Mouse (Mus musculus) limb, embryonic 14.5 days (tissue): ENCODE results near the gene Alcam. TPM values are rescaled to one million over a fixed set of nuclear protein-coding genes. Genes with fewer than 3 reads are reported as not detected.

Experiments used
- ATAC-seq: fragments of 200-750 bp; cut with Nextera tagmentation; 2 replicates; pipeline ENCODE4 v1.8.0; 2017; ENCODE audit warnings: low read depth, moderate number of reproducible peaks, moderate TSS enrichment; ENCODE audit not compliant: low FRiP score
- DNase-seq: peaks from one replicate; pipeline ENCODE4 v3.0.0-alpha.2; 2015; ENCODE audit warnings: low spot score
- H3K27ac ChIP-seq: fragments of 300-500 bp; sonication (generic); replicated peaks from 2 replicates; pipeline ENCODE4 v1.5.1; 2014; ENCODE audit warnings: low read depth, mild to moderate bottlenecking, low read length, moderate library complexity, mixed read lengths
- H3K27me3 ChIP-seq: fragments of 300-500 bp; sonication (generic); 2 replicates; pipeline ENCODE4 v1.6.1; 2014; ENCODE audit warnings: low read length, mixed read lengths; ENCODE audit not compliant: control insufficient read depth, insufficient read depth
- H3K36me3 ChIP-seq: fragments of 300-500 bp; sonication (generic); 2 replicates; pipeline ENCODE4 v1.6.1; 2014; ENCODE audit warnings: mild to moderate bottlenecking, low read length, moderate library complexity, mixed read lengths; ENCODE audit not compliant: control insufficient read depth, insufficient read depth
- H3K4me1 ChIP-seq: fragments of 300-500 bp; sonication (generic); 2 replicates; pipeline ENCODE4 v1.6.1; 2014; ENCODE audit warnings: antibody characterized with exemption, low read length, mixed read lengths; ENCODE audit not compliant: control insufficient read depth, insufficient read depth
- H3K4me2 ChIP-seq: fragments of 300-500 bp; sonication (generic); replicated peaks from 2 replicates; pipeline ENCODE4 v1.6.1; 2014; ENCODE audit warnings: low read depth, mild to moderate bottlenecking, low read length, moderate library complexity; ENCODE audit not compliant: severe bottlenecking
- H3K4me3 ChIP-seq: fragments of 300-500 bp; sonication (generic); replicated peaks from 2 replicates; pipeline ENCODE4 v1.5.1; 2014; ENCODE audit warnings: low read length
- H3K9ac ChIP-seq: fragments of 300-500 bp; sonication (generic); 2 replicates; pipeline ENCODE4 v1.6.1; 2014; ENCODE audit warnings: mild to moderate bottlenecking, low read depth, low read length, moderate library complexity; ENCODE audit not compliant: severe bottlenecking
- H3K9me3 ChIP-seq: fragments of 300-500 bp; sonication (generic); 2 replicates; pipeline ENCODE4 v1.6.1; 2016; ENCODE audit warnings: low read length; ENCODE audit not compliant: control insufficient read depth
- POLR2A ChIP-seq: fragments of 200-500 bp; IDR thresholded peaks from 2 replicates; pipeline ENCODE4 v1.8.0; 2012; ENCODE audit warnings: inconsistent platforms, mild to moderate bottlenecking, moderate library complexity, borderline replicate concordance; ENCODE audit not compliant: insufficient read depth, insufficient read length; ENCODE audit errors: extremely low read depth
- WGBS: fragments of 180-500 bp; shearing (Covaris S2); extraction: QIAGEN DNeasy Blood & Tissue Kit; methylation state at CpG from one replicate; pipeline ENCODE4 v1.1.7; 2014; 5-methylcytosine and 5-hydroxymethylcytosine counted together
- polyA plus RNA-seq, 2 experiments: library from polyadenylated mRNA; depleted of rRNA in 1 of 2; stranded (reverse) in 1 of 2; unstranded in 1 of 2; fragments of >200 nt; fragmentation: Nextera tagmentation in 1 of 2; extraction: Ambion mirVana in 1 of 2; gene quantifications; 2 replicates each; pipeline versions ENCODE4 v1.2.1 to v1.2.3; 2012 to 2014

Gene Alcam
- polyA plus RNA-seq, 2 experiments, result 52.2 to 56.0 TPM

DNA sequence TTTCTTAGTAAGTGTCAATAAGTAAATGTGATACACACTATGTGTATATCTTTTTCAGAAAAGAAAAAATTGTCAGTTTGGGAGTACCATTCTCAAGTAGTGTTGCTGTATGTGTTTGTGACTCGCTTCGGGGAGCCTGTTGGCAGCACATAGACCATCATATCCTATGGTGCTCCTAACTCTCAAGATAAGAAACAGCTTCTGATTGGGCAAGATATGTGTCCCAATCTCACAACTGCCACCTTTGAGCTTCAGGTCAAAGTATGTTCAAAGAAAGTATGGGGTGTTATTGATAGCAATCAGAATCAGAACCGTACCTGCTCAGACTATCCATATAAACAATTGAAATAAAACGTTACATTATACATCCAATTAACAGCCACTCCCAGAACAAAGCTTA is 202.9 kb downstream of the Alcam start:
- H3K9ac ChIP-seq, result no peak overlapping the region
- no peaks in the 10 kb centered on the region; the same call in 1 of the 2 replicates for H3K36me3 ChIP-seq
- H3K9me3 ChIP-seq, result no peaks in the 10 kb centered on the region
- TF ChIP-seq POLR2A, result no peak
- ATAC-seq (no peak), DNase-seq (no peak)
- no peaks in the 10 kb centered on the region for H3K4me1 ChIP-seq
- H3K4me3 ChIP-seq, result no peak overlapping the region
- H3K27ac ChIP-seq, result no peak overlapping the region
- no peak overlapping the region for H3K4me2 ChIP-seq
- WGBS, result 80% methylated on average over 4 of the region's 4 CpGs
- no peaks in the 10 kb centered on the region for H3K27me3 ChIP-seq

DNA sequence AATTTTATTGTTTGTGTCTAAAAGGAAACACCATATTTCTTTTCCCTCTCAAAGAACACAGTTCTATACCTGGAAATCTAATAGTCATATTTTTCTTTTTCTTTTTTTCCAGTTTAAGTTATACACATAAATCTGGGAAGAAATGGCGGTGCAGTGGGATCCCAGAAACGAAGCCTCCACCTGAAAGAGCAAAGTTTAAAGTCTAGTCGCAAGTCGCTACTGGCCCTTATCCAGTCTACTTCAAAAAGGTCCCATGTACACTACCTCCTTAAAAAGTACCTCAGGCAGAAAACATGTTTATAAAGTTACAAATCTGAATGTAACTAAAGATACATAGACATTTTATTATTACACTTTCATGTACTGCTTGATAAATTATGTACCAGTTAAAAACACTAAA is 203.7 kb downstream of the Alcam start:
- 82% methylated on average over 4 of the region's 4 CpGs for WGBS
- no peaks in the 10 kb centered on the region for H3K4me1 ChIP-seq
- H3K27me3 ChIP-seq, result no peaks in the 10 kb centered on the region
- TF ChIP-seq POLR2A, result no peak
- no peaks in the 10 kb centered on the region for H3K9me3 ChIP-seq
- H3K9ac ChIP-seq, result no peak overlapping the region
- no peak overlapping the region for H3K4me3 ChIP-seq
- ATAC-seq (no peak), DNase-seq (no peak)
- H3K4me2 ChIP-seq, result no peak overlapping the region
- H3K27ac ChIP-seq, result no peak overlapping the region
- no peaks in the 10 kb centered on the region; the same call in 1 of the 2 replicates for H3K36me3 ChIP-seq

- Histone ChIP-seq H3K27me3 (no peaks in the 10 kb centered on the region), H3K4me3 (no peak overlapping the region), H3K9ac (no peak overlapping the region), H3K36me3 (no peaks in the 10 kb centered on the region), H3K27ac (no peak overlapping the region), H3K4me1 (peaks cover 8% of the 10 kb centered on the region), H3K9me3 (no peaks in the 10 kb centered on the region), H3K4me2 (no peak overlapping the region)
- DNase-seq, result no peak
- TF ChIP-seq POLR2A, result no peak
- ATAC-seq, result no peak
- 82% methylated on average over 2 of the region's 4 CpGs for WGBS
Measured at GRCm38 (mm10) chr16:52243421-52243973, 210.4 kb downstream of the Alcam start.

DNA sequence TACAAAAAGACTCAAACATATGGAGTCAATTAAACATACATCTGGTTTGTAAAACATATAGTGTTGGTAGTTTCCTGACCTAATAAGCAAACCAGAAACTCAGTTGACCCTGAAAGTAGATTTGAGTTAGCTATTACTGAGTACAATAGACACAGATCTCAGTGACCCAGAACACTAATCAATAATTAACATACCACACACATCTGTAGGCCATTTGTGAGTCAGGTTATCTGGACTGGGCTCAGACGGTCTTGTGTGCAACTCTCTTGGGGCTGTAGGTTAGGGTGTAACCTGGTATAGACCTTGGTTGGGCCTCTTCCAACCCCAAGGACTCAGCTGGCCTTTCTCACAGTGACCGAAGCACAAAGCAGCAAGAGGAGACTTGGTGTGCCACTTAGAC is 211.7 kb downstream of the Alcam start:
- Histone ChIP-seq H3K36me3 (no peaks in the 10 kb centered on the region), H3K9ac (no peak overlapping the region), H3K9me3 (no peaks in the 10 kb centered on the region), H3K4me3 (no peak overlapping the region), H3K4me1 (peaks cover 8% of the 10 kb centered on the region), H3K4me2 (no peak overlapping the region), H3K27me3 (no peaks in the 10 kb centered on the region), H3K27ac (no peak overlapping the region)
- whole genome bisulfite sequencing, result 21% methylated on average over 2 of the region's 2 CpGs
- ATAC-seq (no peak), DNase-seq (peak; percentile 16)
- no peak for TF ChIP-seq POLR2A

- WGBS, result 51% methylated on average over 2 of the region's 2 CpGs
- no peaks in the 10 kb centered on the region for H3K36me3 ChIP-seq
- no peaks in the 10 kb centered on the region for H3K9me3 ChIP-seq
- DNase-seq (no peak), ATAC-seq (no peak)
- no peaks in the 10 kb centered on the region for H3K4me1 ChIP-seq
- H3K4me2 ChIP-seq, result no peak overlapping the region
- H3K27ac ChIP-seq, result no peak overlapping the region
- no peak for TF ChIP-seq POLR2A
- H3K4me3 ChIP-seq, result no peak overlapping the region
- H3K27me3 ChIP-seq, result no peaks in the 10 kb centered on the region
- no peak overlapping the region for H3K9ac ChIP-seq
Measured at GRCm38 (mm10) chr16:52229930-52230329, 223.9 kb downstream of the Alcam start.

DNA sequence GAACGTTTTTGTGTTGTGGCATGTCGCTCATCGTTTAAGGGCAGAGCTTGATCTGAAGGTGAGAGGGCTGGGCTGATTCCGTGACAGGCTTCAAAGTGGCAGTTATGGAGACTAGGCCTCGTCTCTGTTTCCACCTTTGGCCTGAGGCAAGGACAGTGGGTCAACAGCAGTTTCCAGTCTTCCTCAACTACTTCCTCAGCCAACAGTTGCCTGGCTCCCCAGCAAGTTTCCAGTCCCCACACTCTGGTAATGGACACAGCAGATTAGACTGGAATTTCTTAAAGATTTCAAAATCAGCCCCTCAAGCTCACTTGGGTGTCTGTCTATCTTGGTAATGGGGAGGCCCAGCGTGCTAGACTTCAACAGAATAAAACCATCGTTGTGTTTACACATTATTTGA is 224.4 kb downstream of the Alcam start:
- Histone ChIP-seq H3K4me2 (no peak overlapping the region), H3K9ac (no peak overlapping the region), H3K4me1 (no peaks in the 10 kb centered on the region), H3K27ac (no peak overlapping the region), H3K36me3 (no peaks in the 10 kb centered on the region), H3K9me3 (no peaks in the 10 kb centered on the region), H3K27me3 (no peaks in the 10 kb centered on the region), H3K4me3 (no peak overlapping the region)
- no peak for TF ChIP-seq POLR2A
- DNase-seq (no peak), ATAC-seq (no peak)
- WGBS, result 75% methylated on average over 7 of the region's 7 CpGs
